Mouse (Mus musculus): ENCODE data around the gene Gm11077.
A peak's percentile ranks its signal among the peaks of the same experiment; 100 is the strongest.

Gene Gm11077

DNA sequence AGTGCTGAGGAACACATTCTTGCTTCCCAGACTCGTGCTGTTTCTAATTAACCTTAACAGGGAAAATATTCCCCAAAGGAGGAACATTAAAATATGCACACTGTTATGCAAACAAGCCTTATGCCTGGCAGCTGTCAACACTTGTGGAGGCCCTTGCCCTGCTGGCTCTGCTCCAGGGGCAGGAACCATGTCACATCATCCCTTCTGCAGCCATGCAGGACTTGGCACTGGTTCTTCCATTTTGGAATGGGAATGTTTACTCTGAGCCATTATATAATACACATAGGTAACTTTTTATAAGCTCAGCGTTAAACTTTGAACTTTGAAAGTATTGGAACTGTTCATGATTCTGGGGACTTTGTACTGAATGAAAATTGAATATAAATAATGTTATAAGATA lies 18.5 kb downstream of the Gm11077 start:
- no peak for DNase-seq (ENCODE audit: low spot score)

GRCm38 (mm10) chr6:140750371-140751080 lies 21.4 kb downstream of the Gm11077 start:
- no peak for DNase-seq (ENCODE audit: low spot score)

GRCm38 (mm10) chr6:140766365-140766764 lies 37.3 kb downstream of the Gm11077 start:
- DNase-seq (ENCODE audit: low spot score) = peak; percentile 40

DNA sequence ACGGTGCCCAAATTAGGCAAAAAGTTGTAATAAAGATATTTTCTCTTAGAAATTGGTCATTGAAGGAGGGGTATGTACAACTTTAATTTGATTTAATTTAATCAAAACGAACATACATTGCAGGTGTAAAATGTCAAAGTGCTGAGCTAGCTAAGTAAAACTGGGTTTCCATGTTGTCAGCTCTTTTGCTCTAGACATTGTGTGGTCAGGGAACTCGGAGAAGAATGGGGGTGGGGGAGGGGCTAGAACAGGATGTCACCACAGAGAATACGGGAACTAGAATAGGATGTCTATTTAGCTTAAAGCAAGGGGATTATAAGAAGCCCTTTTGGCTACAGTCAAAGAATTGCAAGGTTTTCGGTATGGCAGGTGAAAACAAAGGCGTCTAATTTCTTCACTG lies 38.2 kb downstream of the Gm11077 start:
- no peak for DNase-seq (ENCODE audit: low spot score)

- DNase-seq (ENCODE audit: low spot score) = no peak
Measured at GRCm38 (mm10) chr6:140768180-140768579, 39.1 kb downstream of the Gm11077 start.

- DNase-seq (ENCODE audit: low spot score) = no peak
Measured at GRCm38 (mm10) chr6:140768859-140769640, 40.0 kb downstream of the Gm11077 start.

DNA sequence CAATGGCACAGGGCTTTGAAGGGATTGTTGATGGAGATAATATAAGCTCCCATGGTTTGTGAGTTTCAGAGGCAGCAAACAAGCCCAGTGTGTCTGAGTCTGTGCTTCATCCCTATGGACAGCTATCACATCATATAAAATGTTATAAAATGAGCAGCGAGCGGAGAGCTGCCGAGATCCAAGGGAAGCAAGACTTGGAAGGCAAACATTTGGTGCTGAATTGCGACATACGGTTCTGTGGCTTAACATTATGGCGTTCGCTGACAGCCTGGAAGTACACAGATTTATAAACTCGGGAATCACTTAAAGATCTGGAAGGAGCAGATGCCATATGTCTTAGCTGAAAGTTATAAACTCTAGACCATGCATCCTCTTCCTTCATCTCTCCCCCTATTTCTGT lies 47.2 kb downstream of the Gm11077 start:
- no peak for DNase-seq (ENCODE audit: low spot score)

- DNase-seq (ENCODE audit: low spot score) = no peak
Measured at GRCm38 (mm10) chr6:140782524-140782923, 53.4 kb downstream of the Gm11077 start.

DNA sequence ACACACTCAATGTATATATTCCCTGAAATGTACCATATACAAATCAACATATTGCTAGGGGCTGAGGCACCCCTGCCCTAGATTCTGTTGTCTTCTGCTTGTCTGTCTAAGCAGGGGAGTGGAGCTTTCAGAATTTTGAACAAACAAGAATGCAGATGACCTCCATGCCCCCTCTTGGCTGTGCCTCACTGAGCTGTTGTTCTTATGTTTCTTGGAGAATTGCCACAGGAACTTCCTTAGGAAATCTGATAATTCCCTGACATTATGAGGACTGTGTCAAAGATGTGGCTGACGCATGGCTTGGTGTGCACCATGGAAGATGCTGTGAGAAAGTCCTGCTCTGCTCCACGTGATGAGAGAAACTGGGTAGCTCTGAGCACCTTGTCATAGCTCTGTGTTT lies 57.0 kb downstream of the Gm11077 start:
- peak; percentile 68 for DNase-seq (ENCODE audit: low spot score)

DNA sequence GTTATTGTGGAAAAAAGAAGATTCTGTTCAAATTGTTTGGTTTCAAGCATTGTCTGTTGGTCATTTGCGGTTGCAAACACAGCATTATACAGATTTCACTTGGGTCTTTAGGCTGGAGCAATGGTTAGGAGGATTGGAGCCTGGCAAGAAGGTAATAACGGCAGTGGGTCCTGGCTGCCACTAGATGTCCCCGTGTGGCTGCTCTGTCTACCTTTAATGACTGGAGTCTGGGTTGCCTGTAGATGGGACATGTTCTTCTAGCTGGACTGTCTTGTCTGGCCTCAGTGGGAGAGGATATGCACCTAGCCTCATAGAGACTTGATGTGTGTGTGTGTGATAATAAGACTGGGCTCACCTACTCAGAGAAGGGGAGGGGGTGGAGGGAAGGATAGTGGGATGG lies 60.8 kb downstream of the Gm11077 start:
- DNase-seq (ENCODE audit: low spot score) = peak; percentile 8

GRCm38 (mm10) chr6:140793676-140794262 lies 64.7 kb downstream of the Gm11077 start:
- DNase-seq (ENCODE audit: low spot score) = no peak

GRCm38 (mm10) chr6:140798841-140799240 lies 69.8 kb downstream of the Gm11077 start:
- no peak for DNase-seq (ENCODE audit: low spot score)

GRCm38 (mm10) chr6:140799435-140800040 lies 70.5 kb downstream of the Gm11077 start:
- DNase-seq (ENCODE audit: low spot score) = peak; percentile 36

- DNase-seq (ENCODE audit: low spot score) = no peak
Measured at GRCm38 (mm10) chr6:140800587-140800986, 71.5 kb downstream of the Gm11077 start.

Measured in lung, postnatal 25 days (tissue).